Mouse (Mus musculus) thymus, postnatal 36 days (tissue): Measurements from ENCODE around the gene Ppil4.
"Not testable (repeated sequence)": the region's sequence is repeated elsewhere in the genome, so short reads cannot be mapped to it uniquely, and the experiment has no call there.

Source experiments
- DNase-seq, 2 experiments: peaks; one replicate each; pipeline ENCODE4 v3.0.0; 2022; ENCODE audit warnings: mixed read lengths in 2 of 2

Gene Ppil4

DNA sequence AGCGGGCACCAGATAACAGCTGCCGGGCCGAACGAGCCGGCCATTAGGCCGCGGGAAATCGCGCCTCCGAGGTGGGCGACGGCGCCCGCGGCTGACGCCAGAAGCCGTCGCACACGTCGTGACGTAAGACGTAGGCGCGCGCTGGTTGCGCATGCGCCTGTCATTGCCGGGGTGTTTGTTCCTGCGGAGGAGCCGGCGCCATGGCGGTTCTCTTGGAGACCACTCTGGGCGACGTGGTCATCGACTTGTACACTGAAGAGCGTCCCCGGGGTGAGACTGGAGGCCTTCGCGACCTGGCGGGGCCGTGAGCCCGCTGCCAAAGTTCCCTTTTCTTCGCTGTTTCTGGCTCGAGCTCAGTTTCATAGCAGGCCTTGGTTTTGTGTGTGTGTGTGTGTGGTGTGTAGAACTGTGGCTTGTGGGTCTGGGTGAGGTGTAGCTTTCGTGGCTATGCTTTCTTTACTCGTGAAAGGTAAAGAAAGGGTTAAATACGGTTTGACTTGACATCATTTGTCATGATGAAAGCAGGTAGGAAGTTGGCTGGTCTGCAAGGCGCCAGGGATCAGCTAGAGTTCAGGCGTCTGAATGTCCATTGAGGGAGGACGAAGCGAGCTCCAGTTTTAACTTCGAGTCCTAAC, at the start of gene Ppil4, which contains the start of gene Ginm1:
TSS of gene Ppil4 (plus strand) at position 141 of the 635 bp plus-strand sequence.
TSS of gene Ginm1 (minus strand) at position 74 of the 635 bp plus-strand sequence.
- peak; percentile 86 to 88 for DNase-seq

DNA sequence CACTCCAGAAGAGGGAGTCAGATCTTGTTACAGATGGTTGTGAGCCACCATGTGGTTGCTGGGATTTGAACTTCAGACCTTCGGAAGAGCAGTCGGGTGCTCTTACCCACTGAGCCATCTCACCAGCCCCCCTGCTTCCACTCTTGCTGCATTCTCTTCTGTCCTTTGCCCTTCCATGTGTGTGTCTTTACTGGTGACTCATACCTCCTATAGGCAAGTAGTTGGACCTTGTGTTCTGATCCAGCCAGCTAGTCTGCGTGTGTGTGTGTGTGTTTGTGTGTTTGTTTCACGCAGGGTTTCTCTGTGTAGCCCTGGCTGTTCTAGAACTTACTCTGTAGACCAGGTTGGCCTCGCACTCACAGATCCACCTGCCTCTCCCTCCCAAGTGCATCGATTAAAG, 47.2 kb upstream of the Ppil4 start:
- not testable (repeated sequence) for DNase-seq

DNA sequence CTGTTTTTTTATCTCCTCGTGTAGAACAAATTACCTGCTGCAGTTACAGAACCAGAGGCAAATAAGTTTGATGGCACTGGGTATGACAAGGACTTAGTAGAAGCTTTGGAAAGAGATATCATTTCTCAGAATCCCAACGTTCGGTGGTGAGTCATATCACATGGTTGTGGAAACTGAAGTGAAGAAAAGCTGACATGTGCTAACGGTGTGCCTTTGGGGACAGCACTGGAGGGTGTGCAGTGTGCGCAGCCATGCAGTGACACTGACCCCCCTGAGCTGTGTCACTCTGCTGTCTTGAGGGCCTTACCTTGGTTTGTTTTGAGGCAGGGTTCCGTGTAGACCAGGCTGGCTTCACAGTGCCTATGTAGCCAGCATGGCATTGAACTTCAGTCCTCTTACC, 43.9 kb upstream of the Ppil4 start:
- DNase-seq: no peak

DNA sequence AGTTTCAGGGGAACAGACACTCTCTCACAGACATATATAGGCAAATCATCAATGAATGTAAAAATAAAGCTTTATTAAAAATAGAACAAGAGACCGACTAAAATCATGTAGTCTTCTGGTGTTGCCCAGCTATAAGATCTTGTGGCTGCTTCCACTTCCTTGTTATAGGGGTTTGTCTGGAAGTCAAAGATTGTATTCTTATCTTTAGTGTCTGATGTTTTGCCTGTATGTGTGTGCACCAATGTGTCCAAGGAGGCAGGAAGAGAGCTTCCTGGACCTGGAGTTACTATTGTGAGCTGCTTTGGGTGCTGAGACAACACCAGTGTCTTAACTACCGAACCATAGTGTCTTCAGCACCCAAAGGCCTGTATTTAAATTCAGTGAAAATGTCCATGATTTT, 35.1 kb upstream of the Ppil4 start:
- no peak for DNase-seq

DNA sequence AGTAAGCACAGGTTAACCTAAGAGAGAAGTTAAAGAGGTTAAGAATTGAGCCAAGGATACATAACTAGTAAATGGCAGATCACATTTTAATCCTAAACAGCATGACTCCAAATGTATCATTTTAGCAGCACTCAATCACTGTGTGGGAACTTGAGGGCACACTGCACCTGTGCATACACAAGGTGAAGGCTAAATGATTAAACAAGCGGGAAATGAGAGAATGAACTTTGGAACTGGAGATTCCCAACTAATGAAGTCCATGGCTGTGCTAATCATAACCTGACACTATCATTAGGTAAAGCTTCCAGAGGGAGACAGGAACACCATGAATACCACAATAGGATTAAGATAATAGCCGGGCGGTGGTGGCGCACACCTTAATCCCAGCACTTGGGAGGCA, 20.3 kb upstream of the Ppil4 start:
- no peak for DNase-seq

DNA sequence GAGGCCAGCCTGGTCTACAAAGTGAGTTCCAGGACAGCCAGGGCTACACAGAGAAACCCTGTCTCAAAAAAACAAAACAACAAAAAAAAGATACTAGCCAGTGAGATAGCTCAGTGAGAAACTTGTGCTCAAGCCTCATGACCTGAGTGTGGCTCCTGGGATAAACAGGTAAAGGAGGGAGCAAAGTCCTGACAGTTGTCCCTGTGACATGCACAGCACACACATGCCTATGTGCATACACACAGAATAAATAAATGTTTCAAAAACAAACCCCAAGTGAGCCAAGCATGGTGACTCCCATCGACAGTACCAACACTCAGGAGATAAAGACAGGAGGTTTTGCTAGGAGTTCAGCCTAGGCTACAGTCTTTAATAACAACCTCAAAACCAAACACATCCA, 19.9 kb upstream of the Ppil4 start:
- DNase-seq: no peak

DNA sequence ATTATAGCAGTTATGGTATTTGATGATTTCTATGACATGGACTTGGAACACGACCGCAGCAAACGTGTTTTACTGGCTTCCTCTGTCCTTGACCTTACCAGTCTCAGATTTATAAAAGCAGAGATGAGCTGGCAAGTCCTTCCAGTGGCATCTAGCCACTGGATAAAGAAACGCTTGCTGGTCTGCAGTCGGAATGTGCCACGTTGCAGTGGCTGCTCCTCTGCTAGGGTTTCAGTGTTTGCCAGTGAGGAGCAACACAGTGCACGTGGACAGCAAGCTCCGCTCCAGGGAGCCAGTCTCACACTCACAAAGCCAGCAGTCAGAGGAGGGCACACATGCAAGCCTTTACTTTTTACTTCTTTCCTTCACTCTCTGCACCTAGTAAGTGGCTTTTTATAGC, 17.3 kb upstream of the Ppil4 start:
- DNase-seq: no peak

DNA sequence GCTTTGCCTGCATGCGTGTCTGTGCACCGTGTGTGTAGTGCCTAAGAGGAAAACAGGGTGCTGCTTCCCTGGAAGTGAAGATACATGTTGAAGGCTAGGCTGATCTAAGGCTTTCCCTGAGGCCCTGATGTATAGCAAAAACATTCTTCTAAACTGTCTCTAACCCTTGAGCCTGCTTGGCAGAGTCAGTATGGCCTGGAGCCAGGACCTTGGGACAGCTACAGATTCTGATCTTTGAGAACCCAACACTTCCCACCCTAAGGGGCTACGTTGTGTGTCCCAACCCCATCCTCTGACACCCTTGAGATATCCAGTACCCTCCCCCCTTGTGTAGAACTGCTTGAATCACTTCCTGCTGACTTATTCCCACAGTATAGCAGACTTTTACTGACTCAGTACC, 14.3 kb upstream of the Ppil4 start:
- no peak for DNase-seq

DNA sequence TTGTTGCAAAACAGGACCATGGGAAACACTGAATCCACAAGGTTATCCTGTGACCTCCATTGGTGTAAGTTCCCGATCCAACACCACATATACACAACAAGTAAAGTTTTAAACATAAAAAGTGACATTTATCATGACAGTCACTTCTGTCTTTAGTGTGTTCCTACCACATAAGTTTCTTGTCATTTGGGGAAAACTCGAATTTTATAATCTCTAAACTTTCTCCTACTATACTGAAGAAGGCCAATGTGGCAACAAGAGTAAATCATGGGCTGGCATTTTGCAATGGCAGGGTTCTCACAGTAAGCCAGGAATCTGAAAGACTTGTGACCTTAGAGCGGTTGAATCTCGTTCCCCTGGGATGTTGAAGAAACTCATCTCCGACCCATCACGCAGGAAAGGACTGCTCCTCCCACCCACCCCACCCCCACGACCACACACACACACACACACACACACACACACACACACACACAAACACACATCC, 12.9 kb upstream of the Ppil4 start:
- no peak for DNase-seq

DNA sequence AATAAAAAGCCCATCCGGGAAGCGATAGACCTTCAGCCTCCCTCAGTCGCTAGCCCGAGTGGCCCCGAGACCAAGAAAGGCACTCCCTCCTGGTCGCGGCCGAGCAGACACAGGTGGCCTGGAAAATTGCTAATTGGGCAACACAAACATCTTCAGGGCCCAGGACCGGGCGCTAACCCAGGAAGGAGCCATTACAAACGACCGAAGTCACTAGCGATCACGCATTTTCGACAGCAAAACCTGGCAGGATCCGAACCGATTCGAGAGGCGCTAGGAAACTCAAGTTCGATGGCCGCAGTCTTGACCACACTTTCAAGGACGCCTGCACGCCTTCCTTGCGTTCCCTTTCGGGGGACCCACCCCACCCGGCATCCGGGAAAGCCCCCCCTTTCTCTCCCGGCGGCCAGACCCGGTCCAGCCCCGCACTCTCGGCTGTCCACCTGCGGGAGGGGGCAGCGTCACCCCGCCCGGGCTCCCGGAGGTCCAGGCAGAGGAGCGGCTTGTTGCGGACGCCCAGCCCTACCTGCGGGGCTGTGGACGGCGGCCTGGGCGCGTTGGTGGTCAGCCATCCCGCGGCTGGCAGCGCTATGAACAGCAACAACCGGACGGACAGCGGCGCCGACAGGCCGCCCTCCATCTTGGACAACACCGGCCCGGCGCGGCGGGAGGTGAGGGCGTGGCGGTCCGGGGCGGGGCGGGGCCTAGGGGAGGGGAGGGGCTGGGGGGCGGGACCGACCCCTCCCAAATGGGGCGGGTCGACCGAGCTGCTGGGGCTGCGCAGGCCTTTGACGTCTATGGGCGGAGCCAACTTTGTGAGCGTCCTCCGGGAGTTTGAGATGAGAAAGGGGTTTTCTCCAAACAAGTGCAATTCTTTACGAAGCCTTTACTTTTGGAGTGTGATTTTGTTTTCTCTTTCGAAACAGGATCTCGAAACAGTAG, 12.2 kb upstream of the Ppil4 start:
- peak; percentile 86 to 89 for DNase-seq

DNA sequence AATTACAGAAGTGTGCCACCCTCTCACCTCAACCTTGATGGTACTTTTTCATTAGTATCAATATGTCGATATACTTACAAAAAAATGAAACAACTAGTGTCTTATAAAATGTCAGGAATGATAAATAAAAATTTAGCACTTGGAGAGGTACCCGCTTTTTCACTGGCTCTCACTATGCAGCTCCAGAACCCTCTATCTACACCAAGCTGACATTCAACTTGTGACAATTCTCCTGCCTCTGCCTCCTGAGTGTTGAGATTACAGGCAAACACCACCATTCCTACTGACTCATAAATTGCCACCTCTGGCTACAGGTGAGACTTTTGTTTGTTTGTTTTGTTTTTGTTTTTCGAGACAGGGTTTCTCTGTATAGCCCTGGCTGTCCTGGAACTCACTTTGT, 11.5 kb upstream of the Ppil4 start:
- DNase-seq: no peak

DNA sequence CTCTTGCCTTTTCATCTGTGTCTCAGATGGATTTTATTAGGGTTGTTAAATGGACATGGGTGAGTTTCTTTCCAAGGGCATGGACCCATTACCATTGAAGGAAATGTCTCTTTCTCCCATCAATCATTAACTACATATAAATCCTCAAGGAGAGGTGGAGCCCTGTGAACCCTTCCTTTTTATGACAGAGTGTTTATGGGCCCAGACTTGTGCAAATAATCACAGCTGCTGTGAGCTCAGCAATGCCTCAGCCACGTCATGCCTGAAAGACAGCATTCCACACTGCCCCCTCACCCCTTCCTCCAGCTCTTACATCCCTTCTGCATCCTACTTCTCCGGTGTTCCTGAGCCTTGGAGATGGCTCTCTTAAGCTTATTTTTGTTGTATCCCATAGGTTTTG, 5.4 kb upstream of the Ppil4 start:
- no peak for DNase-seq

DNA sequence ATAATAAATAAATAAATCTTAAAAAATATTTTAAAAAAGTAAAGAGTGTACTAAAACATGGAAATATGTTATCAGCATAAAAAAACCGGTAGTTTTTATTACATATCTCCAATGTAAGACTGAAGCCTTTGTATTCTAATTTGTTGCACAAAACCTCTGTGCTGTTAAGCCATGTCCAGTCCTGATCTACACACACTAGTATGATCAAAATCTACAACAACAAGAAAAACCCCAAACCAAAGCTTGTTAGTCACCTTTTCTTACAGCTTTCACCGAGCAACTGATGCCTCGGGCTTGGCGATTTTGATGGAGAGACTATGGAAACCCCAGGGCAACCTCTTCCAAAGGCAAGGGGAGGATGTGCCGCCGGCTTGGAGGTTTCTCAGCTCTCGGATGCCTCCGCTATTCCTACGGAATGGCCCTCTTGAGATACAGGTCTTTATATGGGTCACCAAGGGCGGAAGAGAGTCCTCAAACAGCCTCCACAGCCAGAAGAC, 389 bp upstream of the Ppil4 start:
- DNase-seq: no peak

DNA sequence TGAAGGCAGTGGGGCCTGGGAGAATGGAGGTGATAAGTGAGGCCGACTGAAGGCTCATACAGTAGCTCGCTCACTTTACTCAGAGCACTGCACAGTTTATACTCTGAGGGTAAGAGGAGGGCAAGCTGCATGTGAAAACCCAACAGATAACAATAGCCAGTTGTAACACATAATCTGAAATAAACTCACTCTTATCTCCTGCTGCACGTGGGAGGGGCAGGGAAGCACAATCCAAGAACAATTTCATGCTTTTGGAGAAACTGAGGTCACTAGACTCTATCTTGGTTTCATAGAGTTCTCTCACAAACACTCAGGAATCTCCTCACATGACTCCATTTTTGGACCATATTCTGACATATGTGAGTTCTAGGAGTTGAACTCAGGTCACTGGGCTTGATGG, 8.6 kb downstream of the Ppil4 start:
- no peak for DNase-seq

DNA sequence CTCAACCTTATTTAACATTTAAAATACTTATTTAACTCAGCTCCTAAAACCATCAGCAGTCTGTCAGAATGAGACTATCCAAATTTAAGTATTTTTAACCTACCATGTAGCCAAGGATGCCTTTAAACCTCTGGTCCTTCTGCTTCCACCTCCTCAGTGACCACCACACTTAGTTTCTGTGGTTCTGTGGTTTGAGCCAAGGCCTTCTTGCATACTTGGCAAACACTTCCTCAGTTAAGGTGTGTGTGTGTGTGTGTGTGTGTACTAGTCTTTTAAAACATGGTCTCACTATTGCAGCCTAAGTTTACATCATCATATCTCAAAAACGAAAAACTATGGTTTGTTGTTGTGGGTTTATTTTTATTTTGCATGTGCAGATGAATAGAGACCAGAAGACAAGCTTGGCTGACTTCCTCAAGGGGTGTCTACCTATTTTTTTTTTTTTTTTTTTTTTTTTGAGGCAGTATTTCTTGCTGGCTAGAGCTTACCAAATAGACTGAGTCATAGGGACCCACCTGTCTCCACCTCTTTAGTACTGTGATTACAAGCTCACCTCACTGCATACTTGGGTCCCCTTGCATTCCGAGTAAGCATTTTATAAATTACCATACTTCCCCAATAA, 9.9 kb downstream of the Ppil4 start:
- no peak for DNase-seq

DNA sequence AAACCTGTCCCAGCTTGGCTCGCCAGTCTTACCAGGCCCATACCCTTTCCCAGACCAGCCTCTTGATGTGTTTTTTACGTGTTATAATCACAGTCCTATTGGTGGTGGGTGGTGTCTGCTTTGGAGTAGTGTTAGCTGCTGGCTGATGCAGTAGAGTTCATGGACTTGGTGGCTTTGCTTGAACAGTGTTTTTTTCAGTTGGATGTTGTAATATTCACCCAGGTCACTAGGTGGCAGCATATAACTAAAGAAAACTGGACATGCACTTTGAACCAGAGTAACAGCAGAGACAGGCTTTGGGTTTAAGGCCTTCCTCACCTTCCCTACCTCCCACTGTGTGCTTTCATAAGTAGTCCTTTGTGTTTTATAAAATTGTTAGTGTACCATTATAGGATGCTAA, 17.2 kb downstream of the Ppil4 start:
- DNase-seq: no peak

DNA sequence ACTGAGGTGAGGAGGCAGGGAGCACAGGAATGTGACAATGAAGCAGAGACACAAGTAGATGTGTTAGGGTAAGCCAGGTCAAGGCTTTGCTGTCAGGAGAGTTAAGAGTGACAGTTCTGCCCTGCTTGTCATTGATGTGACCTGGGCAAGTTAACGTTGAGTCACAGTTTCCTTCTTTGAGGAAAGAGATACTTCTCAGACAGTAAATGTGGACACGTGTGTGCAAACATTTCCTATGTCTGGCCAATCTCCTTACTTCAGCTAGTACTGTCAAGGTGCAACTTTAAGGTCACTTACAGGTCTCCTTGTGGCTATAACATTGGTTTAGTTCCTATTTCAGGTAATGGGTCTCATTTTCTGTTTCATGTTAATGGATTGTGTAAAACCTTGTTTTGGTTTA, 23.8 kb downstream of the Ppil4 start:
- DNase-seq: no peak

DNA sequence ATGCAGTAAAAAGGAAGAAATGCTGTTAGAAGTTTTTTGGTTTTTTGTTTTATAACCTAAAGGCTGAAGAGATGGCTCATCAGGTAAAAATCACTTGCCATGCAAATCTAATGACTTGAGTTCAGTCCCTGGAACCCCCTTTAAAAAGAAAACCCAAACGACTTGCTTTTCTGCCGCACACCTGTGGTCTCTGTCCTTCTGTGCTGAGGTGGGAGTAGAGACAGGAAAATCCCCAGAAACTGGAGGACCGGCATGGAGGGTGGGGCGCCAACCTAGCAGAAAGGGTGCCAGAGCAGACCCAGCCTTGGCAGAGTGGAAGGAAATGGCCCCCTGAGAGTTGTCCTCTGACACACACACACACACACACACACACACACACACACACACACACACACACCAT, 26.0 kb downstream of the Ppil4 start:
- DNase-seq: no peak

DNA sequence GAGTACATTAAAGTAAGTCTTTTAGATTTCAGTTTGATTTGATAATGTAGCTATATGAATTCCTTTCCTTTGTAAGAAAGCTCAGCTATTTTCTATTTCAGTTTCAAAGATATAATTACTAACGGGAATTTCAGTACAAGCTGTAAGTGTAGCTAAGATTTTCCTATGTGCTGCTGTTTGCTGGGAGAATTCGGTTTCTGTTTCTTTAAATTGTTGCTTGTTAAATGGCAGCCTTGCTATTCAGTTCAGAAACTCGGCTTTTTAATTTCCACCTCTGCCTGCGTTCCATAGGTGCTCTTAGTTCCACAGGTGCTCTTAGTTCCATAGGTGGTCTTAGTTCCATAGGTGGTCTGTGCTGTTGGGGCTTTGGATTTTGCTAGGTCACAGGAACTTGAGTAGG, 26.5 kb downstream of the Ppil4 start:
- no peak for DNase-seq

DNA sequence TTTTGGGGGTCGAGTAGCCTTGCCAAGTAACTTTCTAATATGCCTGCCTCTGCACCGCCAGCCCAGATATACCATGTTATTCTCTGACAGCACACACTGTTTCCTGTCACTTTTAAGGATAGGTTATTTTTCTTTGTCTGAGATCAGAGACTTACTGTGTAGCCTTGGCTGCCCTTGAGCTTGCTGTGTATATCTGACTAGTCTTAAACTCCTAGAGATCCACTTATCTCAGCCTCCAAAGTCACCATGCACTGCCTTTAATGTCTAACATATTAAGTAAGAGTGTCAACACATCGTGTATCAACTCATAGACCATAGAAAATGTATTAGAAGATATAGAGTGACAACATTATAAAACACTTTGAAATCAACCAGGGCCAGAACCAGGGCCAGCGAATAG, 26.9 kb downstream of the Ppil4 start:
- no peak for DNase-seq

DNA sequence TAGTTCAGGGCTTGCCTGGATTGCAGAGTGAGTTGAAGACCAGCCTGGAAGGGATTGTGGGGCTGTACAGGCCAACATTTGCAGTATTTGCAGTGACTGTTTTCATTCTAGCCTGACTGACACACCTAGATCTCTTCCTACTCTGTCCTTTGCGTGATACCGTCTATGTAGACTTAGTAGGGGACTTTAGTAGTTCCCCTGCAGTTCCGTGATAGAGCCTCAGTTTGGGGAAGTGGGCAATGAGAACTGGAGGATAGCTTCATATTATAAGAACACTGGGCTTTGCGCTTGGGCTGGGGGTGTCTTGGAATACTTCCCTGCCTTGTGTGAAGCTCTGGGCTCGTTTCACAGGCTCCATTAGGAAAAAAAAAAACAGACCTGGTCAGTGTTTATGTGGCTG, 27.5 kb downstream of the Ppil4 start:
- DNase-seq: no peak

DNA sequence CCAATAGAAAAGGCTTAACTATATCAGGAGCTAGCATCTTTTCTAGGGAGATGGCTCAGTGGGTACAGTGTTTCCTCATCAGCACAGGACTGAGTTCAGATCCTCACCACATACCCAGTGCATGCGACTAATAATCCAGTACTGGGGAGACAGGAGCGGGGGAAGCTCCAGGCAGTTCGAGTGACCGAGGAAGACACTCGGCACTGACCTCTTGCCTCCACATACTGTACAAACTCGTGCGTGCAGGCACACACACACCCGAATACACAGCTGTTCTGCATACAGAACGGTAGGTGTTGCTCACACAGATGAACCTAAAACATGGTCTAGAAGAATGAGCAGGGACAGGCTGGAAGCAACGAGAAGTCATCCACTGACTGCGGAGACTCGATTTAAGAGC, 29.3 kb downstream of the Ppil4 start:
- no peak for DNase-seq

DNA sequence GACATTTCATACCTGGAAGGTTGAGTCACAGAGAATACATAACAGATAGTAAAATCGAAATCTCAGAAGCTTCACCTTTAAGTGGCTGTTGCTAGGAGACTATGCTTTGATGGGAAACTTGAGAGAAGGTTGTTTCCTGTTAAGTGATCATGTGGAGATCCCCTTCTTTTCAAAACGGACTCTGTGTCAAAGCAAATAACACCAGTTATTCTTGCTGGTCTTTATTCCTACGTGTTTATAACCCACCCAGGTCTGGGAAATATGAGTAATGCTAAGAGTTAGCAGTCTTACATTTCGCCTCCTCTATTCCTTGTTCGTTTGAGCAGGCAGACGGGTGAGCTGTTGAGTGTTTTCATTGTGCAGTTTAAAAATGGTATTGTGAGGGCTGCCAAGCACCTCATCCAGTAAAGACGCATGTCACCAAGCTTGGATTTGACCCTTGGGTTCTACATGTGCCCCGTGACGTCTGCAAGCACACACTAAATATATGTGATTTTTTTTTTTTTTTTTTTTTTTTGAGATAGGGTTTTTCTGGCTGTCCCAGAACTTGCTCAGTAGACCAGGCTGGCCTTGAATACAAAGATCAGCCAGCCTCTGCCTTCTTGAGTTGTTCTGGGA, 32.1 kb downstream of the Ppil4 start:
- DNase-seq: no peak
